Mouse (Mus musculus): ENCODE measurements at regions not wholly inside any gene's neighbourhood (a gene's known extent, or its start where the extent isn't known, plus 50 kb on each side); places are given as distances from the start of the nearest gene placed in this dataset.

- no peaks in the 10 kb centered on the region for H3K4me1 ChIP-seq (ENCODE audit: control insufficient read depth, insufficient read depth, low read length)
- H3K4me3 ChIP-seq (ENCODE audit: low read depth, low read length): no peak overlapping the region
- 8% methylated on average over 2 of the region's 2 CpGs for WGBS
- no peak overlapping the region for H3K27ac ChIP-seq (ENCODE audit: low read depth, low read length)
- H3K4me2 ChIP-seq (ENCODE audit: low read length): no peak overlapping the region
- DNase-seq (ENCODE audit: low spot score): no peak
- H3K9me3 ChIP-seq (replicated peaks; ENCODE audit: control insufficient read depth, low read length): no peaks in the 10 kb centered on the region
- no peak overlapping the region for H3K9ac ChIP-seq (ENCODE audit: low read length)
- H3K36me3 ChIP-seq (ENCODE audit: control insufficient read depth, insufficient read depth, low read length): no peaks in the 10 kb centered on the region
- H3K27me3 ChIP-seq (replicated peaks; ENCODE audit: control insufficient read depth, insufficient read depth, low read length): no peaks in the 10 kb centered on the region
- no peak for ATAC-seq
Observed at GRCm38 (mm10) chr1:73084946-73085345, 69.2 kb upstream of the Tnp1 start.

- no peaks in the 10 kb centered on the region for H3K27me3 ChIP-seq (replicated peaks; ENCODE audit: control insufficient read depth, insufficient read depth, low read length)
- no peak overlapping the region for H3K4me2 ChIP-seq (ENCODE audit: low read length)
- no peaks in the 10 kb centered on the region for H3K9me3 ChIP-seq (replicated peaks; ENCODE audit: control insufficient read depth, low read length)
- ATAC-seq: no peak
- no peak overlapping the region for H3K27ac ChIP-seq (ENCODE audit: low read depth, low read length)
- 93% methylated on average over 3 of the region's 3 CpGs for WGBS
- no peaks in the 10 kb centered on the region for H3K36me3 ChIP-seq (ENCODE audit: control insufficient read depth, insufficient read depth, low read length)
- no peak overlapping the region for H3K9ac ChIP-seq (ENCODE audit: low read length)
- H3K4me3 ChIP-seq (ENCODE audit: low read depth, low read length): no peak overlapping the region
- H3K4me1 ChIP-seq (ENCODE audit: control insufficient read depth, insufficient read depth, low read length): no peaks in the 10 kb centered on the region
- DNase-seq (ENCODE audit: low spot score): no peak
Observed at GRCm38 (mm10) chr1:73083396-73083795, 67.7 kb upstream of the Tnp1 start.

- no peak overlapping the region for H3K4me3 ChIP-seq (ENCODE audit: low read depth, low read length)
- no peak overlapping the region for H3K9ac ChIP-seq (ENCODE audit: low read length)
- H3K36me3 ChIP-seq (ENCODE audit: control insufficient read depth, insufficient read depth, low read length): no peaks in the 10 kb centered on the region
- no peaks in the 10 kb centered on the region for H3K4me1 ChIP-seq (ENCODE audit: control insufficient read depth, insufficient read depth, low read length)
- WGBS: 78% methylated on average over 2 of the region's 2 CpGs
- ATAC-seq (no peak), DNase-seq (ENCODE audit: low spot score) (no peak)
- no peaks in the 10 kb centered on the region for H3K27me3 ChIP-seq (replicated peaks; ENCODE audit: control insufficient read depth, insufficient read depth, low read length)
- no peaks in the 10 kb centered on the region for H3K9me3 ChIP-seq (replicated peaks; ENCODE audit: control insufficient read depth, low read length)
- no peak overlapping the region for H3K4me2 ChIP-seq (ENCODE audit: low read length)
- no peak overlapping the region for H3K27ac ChIP-seq (ENCODE audit: low read depth, low read length)
Observed at GRCm38 (mm10) chr1:73079518-73079917, 63.8 kb upstream of the Tnp1 start.

- Histone ChIP-seq H3K9ac (ENCODE audit: low read length) (no peak overlapping the region), H3K27ac (ENCODE audit: low read depth, low read length) (no peak overlapping the region), H3K4me2 (ENCODE audit: low read length) (no peak overlapping the region), H3K4me1 (ENCODE audit: control insufficient read depth, insufficient read depth, low read length) (no peaks in the 10 kb centered on the region), H3K4me3 (ENCODE audit: low read depth, low read length) (no peak overlapping the region), H3K9me3 (replicated peaks; ENCODE audit: control insufficient read depth, low read length) (no peaks in the 10 kb centered on the region), H3K27me3 (replicated peaks; ENCODE audit: control insufficient read depth, insufficient read depth, low read length) (no peaks in the 10 kb centered on the region), H3K36me3 (ENCODE audit: control insufficient read depth, insufficient read depth, low read length) (no peaks in the 10 kb centered on the region)
- DNase-seq (ENCODE audit: low spot score): no peak
- WGBS: 74% methylated on average over 4 of the region's 4 CpGs
- ATAC-seq: no peak
Observed at GRCm38 (mm10) chr1:73077156-73077555, 61.4 kb upstream of the Tnp1 start.

GRCm38 (mm10) chr1:73075699-73076373 is 60.1 kb upstream of the Tnp1 start:
- ATAC-seq: no peak
- Histone ChIP-seq H3K4me1 (ENCODE audit: control insufficient read depth, insufficient read depth, low read length) (no peaks in the 10 kb centered on the region), H3K9ac (ENCODE audit: low read length) (no peak overlapping the region), H3K27ac (ENCODE audit: low read depth, low read length) (no peak overlapping the region), H3K4me2 (ENCODE audit: low read length) (no peak overlapping the region), H3K9me3 (replicated peaks; ENCODE audit: control insufficient read depth, low read length) (no peaks in the 10 kb centered on the region), H3K4me3 (ENCODE audit: low read depth, low read length) (no peak overlapping the region), H3K27me3 (replicated peaks; ENCODE audit: control insufficient read depth, insufficient read depth, low read length) (no peaks in the 10 kb centered on the region), H3K36me3 (ENCODE audit: control insufficient read depth, insufficient read depth, low read length) (no peaks in the 10 kb centered on the region)
- DNase-seq (ENCODE audit: low spot score): no peak
- WGBS: 83% methylated on average over 6 of the region's 6 CpGs

GRCm38 (mm10) chr1:73075159-73075558 is 59.5 kb upstream of the Tnp1 start:
- Histone ChIP-seq H3K9ac (ENCODE audit: low read length) (no peak overlapping the region), H3K4me2 (ENCODE audit: low read length) (no peak overlapping the region), H3K4me3 (ENCODE audit: low read depth, low read length) (no peak overlapping the region), H3K4me1 (ENCODE audit: control insufficient read depth, insufficient read depth, low read length) (no peaks in the 10 kb centered on the region), H3K27ac (ENCODE audit: low read depth, low read length) (no peak overlapping the region), H3K27me3 (replicated peaks; ENCODE audit: control insufficient read depth, insufficient read depth, low read length) (no peaks in the 10 kb centered on the region), H3K36me3 (ENCODE audit: control insufficient read depth, insufficient read depth, low read length) (no peaks in the 10 kb centered on the region), H3K9me3 (replicated peaks; ENCODE audit: control insufficient read depth, low read length) (no peaks in the 10 kb centered on the region)
- DNase-seq (ENCODE audit: low spot score) (no peak), ATAC-seq (no peak)
- WGBS: 92% methylated on average over 2 of the region's 2 CpGs

GRCm38 (mm10) chr1:73074525-73074924 is 58.8 kb upstream of the Tnp1 start:
- no peak for DNase-seq (ENCODE audit: low spot score)
- no peak overlapping the region for H3K4me2 ChIP-seq (ENCODE audit: low read length)
- 91% methylated on average over 3 of the region's 3 CpGs for WGBS

GRCm38 (mm10) chr1:73072237-73072904 is 56.7 kb upstream of the Tnp1 start:
- Histone ChIP-seq H3K27ac (ENCODE audit: low read depth, low read length) (no peak overlapping the region), H3K9ac (ENCODE audit: low read length) (no peak overlapping the region), H3K9me3 (replicated peaks; ENCODE audit: control insufficient read depth, low read length) (no peaks in the 10 kb centered on the region), H3K36me3 (ENCODE audit: control insufficient read depth, insufficient read depth, low read length) (no peaks in the 10 kb centered on the region), H3K27me3 (replicated peaks; ENCODE audit: control insufficient read depth, insufficient read depth, low read length) (no peaks in the 10 kb centered on the region), H3K4me1 (ENCODE audit: control insufficient read depth, insufficient read depth, low read length) (no peaks in the 10 kb centered on the region), H3K4me3 (ENCODE audit: low read depth, low read length) (no peak overlapping the region), H3K4me2 (ENCODE audit: low read length) (no peak overlapping the region)
- WGBS: 86% methylated on average over 5 of the region's 5 CpGs
- DNase-seq (ENCODE audit: low spot score) (no peak), ATAC-seq (no peak)

More at GRCm38 (mm10) chr1:73074525-73074924, 58.8 kb upstream of the Tnp1 start:
- Histone ChIP-seq H3K9ac (ENCODE audit: low read length) (no peak overlapping the region), H3K4me1 (ENCODE audit: control insufficient read depth, insufficient read depth, low read length) (no peaks in the 10 kb centered on the region), H3K27me3 (replicated peaks; ENCODE audit: control insufficient read depth, insufficient read depth, low read length) (no peaks in the 10 kb centered on the region), H3K36me3 (ENCODE audit: control insufficient read depth, insufficient read depth, low read length) (no peaks in the 10 kb centered on the region), H3K9me3 (replicated peaks; ENCODE audit: control insufficient read depth, low read length) (no peaks in the 10 kb centered on the region), H3K27ac (ENCODE audit: low read depth, low read length) (no peak overlapping the region), H3K4me3 (ENCODE audit: low read depth, low read length) (no peak overlapping the region)
- no peak for ATAC-seq

- no peak for DNase-seq (ENCODE audit: low spot score)
- H3K4me1 ChIP-seq (ENCODE audit: control insufficient read depth, insufficient read depth, low read length): no peaks in the 10 kb centered on the region
- H3K4me2 ChIP-seq (ENCODE audit: low read length): no peak overlapping the region
- no peak overlapping the region for H3K27ac ChIP-seq (ENCODE audit: low read depth, low read length)
- no peaks in the 10 kb centered on the region for H3K9me3 ChIP-seq (replicated peaks; ENCODE audit: control insufficient read depth, low read length)
- H3K27me3 ChIP-seq (replicated peaks; ENCODE audit: control insufficient read depth, insufficient read depth, low read length): no peaks in the 10 kb centered on the region
- H3K9ac ChIP-seq (ENCODE audit: low read length): no peak overlapping the region
- H3K36me3 ChIP-seq (ENCODE audit: control insufficient read depth, insufficient read depth, low read length): no peaks in the 10 kb centered on the region
- no peak overlapping the region for H3K4me3 ChIP-seq (ENCODE audit: low read depth, low read length)
- no peak for ATAC-seq
- 52% methylated on average over 2 of the region's 2 CpGs for WGBS
Observed at GRCm38 (mm10) chr1:73070126-73070525, 54.4 kb upstream of the Tnp1 start.

Data from forebrain, embryonic 14.5 days (tissue).